Mouse (Mus musculus) effector memory CD4-positive, alpha-beta T cell, adult 7 months (primary cell): ENCODE results near the gene C5ar1. TPM values are rescaled to one million over a fixed set of nuclear protein-coding genes. Genes with fewer than 3 reads are reported as not detected.

Experiments used
- polyA plus RNA-seq: library from polyadenylated mRNA; unstranded; fragments of 100-300 nt; shearing (Covaris generic); gene quantifications from one replicate; pipeline ENCODE4 v1.2.1, GENCODE M21; 2017

The C5ar1 gene
- polyA plus RNA-seq: not detected

GRCm38 (mm10) chr7:16259110-16259590 lies at the start of gene C5ar1:
Gene C5ar1 (minus strand): TSS chr7:16259540.

GRCm38 (mm10) chr7:16308093-16308492 lies 48.8 kb upstream of the C5ar1 start, which contains the start of gene Bbc3:
Gene Bbc3 (plus strand): TSS chr7:16308393.

GRCm38 (mm10) chr7:16286026-16286961 lies 27.0 kb upstream of the C5ar1 start, which contains the start of gene Ccdc9:
Gene Ccdc9 (minus strand): TSS chr7:16286795.

DNA sequence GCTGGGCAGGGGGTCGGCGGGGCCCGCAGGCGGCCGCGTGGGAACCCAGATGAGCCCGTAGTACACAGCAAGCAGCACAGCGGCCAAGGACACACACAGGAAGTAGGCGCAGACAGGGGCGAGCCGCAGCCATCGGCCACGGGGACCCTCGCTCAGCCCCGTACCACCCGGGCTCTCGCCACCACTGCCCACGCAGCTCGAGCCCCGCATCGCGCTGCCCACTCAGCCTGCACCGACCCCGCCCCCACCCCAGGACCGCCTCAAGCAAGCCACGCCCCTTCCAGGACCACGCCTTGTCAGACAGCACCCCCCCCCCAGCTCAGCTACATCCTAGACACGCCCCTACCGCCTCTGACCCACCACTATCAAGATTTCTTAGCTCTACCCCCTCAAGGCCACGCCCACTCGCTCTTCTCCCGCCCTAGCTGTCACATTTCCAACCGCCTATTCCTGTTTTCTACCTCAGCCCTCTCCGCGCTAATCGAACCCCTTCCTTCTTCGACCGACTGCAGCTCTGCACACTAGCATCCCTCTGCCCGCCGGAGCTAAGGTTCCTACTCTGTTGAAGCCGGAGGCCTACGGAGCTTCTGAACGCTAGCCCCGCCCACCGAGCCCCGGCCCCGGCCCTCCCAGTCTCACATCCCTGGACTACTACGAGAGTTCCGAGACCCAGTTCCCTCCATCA lies 13.9 kb upstream of the C5ar1 start, which contains the start of gene Inafm1:
Gene Inafm1, minus strand, starts transcription at position 537 of the 685 bp plus-strand sequence.

GRCm38 (mm10) chr7:16244067-16244466 lies 15.3 kb downstream of the C5ar1 start, which contains the start of gene C5ar2:
Gene C5ar2 (minus strand): TSS chr7:16244154.

GRCm38 (mm10) chr7:16221582-16222272 lies 37.6 kb downstream of the C5ar1 start, which contains the start of gene Dhx34:
Gene Dhx34 (minus strand): TSS chr7:16222037.

Other genes with a start within 250 kb of the C5ar1 start
- 5.0 TPM for gene Bicra, start 211.6 kb downstream of the C5ar1 start, polyA plus RNA-seq
- gene Zfp541, start 197.7 kb downstream of the C5ar1 start, polyA plus RNA-seq: 0.49 TPM
- gene Napa, start 161.1 kb downstream of the C5ar1 start, polyA plus RNA-seq: 297 TPM
- gene Kptn, start 139.6 kb downstream of the C5ar1 start, polyA plus RNA-seq: 25.8 TPM
- not detected for gene Slc8a2, start 129.7 kb downstream of the C5ar1 start, polyA plus RNA-seq
- gene Meis3, start 84.5 kb downstream of the C5ar1 start, polyA plus RNA-seq: 44.3 TPM
- gene Dhx34, start 37.5 kb downstream of the C5ar1 start, polyA plus RNA-seq: 18.6 TPM
- not detected for gene C5ar2, start 15.4 kb downstream of the C5ar1 start, polyA plus RNA-seq
- 2.8 TPM for gene Inafm1, start 14.1 kb upstream of the C5ar1 start, polyA plus RNA-seq
- gene Ccdc9, start 27.3 kb upstream of the C5ar1 start, polyA plus RNA-seq: 97.9 TPM
- 74.6 TPM for gene Bbc3, start 48.9 kb upstream of the C5ar1 start, polyA plus RNA-seq
- 104 TPM for gene Sae1, start 128.3 kb upstream of the C5ar1 start, polyA plus RNA-seq
- 16.5 TPM for gene Zc3h4, start 141.4 kb upstream of the C5ar1 start, polyA plus RNA-seq
- gene Tmem160, start 193.2 kb upstream of the C5ar1 start, polyA plus RNA-seq: 74.5 TPM
- 0.27 TPM for gene Npas1, start 218.2 kb upstream of the C5ar1 start, polyA plus RNA-seq